Mouse (Mus musculus) C2C12 (cell line): ENCODE data around the gene Tmprss6.

Experiments used
- CEBPB ChIP-seq: IDR thresholded peaks from one replicate; pipeline ENCODE4 v1.6.1; 2011; ENCODE audit warnings: low read depth, mild to moderate bottlenecking, control low read depth, moderate library complexity
- CTCF ChIP-seq: IDR thresholded peaks from one replicate; pipeline ENCODE4 v1.5.1; 2011; ENCODE audit not compliant: control insufficient read depth, insufficient read depth, insufficient read length

DNA sequence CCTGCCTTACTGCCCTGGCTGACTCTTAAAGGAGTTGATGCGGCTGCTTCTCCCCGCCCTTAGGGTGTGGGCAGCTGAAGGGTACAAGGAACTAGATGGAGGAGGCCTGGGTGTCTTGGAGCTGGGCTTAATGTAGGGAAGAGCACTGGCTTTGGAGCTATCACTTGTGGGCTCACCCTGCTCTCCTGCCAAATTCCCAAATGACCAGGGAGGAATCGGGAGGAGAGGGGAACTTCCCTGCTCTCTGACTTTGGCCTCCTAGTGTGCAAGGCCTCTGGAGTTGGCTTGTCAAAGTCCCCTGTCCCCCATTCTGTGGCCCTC, 39.3 kb downstream of the Tmprss6 start:
- TF ChIP-seq CTCF, result no peak
- no peak for TF ChIP-seq CEBPB
